Mouse (Mus musculus) retina, adult 2 months (tissue): ENCODE data around the gene Dnajc1.
A peak's percentile ranks its signal among the peaks of the same experiment; 100 is the strongest.

Experiments used
- DNase-seq: peaks from one replicate; pipeline ENCODE4 v3.0.0-alpha.2; 2012; ENCODE audit warnings: low read depth, low spot score

The Dnajc1 gene

DNA sequence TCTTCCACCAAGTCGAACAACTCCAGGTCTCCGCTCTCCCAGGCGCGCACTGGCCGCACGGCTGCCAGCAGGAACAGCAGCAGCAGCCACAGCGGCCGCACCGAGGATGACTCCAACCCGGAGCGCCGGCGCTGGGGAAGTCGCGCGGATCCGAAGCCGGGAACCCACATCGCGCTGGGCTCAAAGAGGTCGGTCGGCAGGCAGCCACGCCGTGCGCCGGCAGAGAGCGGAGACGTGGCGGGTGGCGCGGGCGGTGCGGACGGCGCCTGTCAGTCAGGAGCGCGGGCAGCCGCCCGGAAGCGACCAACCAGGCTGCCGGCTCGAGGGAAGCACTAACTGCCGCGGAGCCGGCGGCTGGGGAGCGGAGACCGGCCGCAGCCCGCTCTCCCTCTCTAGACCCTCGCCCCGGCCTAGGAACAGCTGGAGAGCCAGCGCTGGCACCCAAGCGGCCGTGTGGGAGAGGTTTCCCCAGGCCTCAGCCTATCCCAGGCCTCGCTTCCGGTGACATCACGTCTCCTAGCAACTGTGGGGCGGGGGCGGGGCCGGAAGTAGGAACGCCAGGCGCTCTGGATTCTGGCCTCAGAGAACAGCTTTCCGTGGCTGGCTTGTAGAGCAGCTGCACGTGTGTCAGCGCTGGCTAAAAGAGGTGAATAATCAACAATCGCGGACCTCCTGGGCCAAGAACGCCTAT is at the start of gene Dnajc1:
Gene Dnajc1 (minus strand): TSS at position 500 of the 691 bp plus-strand sequence.
- peak; percentile 89 for DNase-seq

DNA sequence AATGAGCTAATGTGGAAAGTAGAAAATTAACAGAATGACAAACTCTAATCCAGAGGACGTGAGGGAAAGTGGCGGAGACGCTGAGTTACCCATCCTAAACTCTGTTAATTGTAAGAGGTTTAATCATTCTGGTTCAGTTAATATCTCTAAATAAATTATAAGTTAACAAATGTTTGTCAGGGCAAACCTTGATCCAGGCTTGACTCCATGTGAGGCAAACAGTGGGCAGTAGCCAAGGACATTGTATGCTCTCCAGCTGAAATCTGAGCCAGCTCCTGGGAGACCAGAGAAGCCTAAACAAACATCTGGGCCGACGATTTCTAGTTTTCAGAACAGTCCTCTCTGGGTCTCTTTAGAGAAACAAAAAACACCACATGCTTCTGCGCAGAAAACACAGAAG is 49.2 kb upstream of the Dnajc1 start:
- no peak for DNase-seq

- DNase-seq = no peak
Measured at GRCm38 (mm10) chr2:18415242-18415641, 22.6 kb upstream of the Dnajc1 start.

DNA sequence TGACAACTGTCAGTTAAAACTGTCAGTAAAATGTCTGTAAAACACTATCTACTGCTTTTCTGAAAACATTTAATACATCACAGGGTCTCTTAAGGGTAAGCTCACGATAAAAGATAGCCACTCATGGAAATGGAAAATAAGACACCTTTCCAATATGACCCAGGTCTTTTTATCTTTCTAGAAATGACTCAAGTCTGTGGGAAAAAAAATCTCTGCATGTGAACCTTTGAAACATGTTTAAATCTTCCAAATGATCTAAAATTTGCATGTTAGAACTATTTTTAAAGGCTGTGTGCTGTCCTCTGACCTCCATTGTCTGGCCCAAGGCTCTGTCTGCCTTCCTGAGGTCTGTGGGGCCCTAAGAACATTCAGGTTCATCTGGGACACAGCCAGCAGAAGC is 11.0 kb upstream of the Dnajc1 start:
- no peak for DNase-seq

DNA sequence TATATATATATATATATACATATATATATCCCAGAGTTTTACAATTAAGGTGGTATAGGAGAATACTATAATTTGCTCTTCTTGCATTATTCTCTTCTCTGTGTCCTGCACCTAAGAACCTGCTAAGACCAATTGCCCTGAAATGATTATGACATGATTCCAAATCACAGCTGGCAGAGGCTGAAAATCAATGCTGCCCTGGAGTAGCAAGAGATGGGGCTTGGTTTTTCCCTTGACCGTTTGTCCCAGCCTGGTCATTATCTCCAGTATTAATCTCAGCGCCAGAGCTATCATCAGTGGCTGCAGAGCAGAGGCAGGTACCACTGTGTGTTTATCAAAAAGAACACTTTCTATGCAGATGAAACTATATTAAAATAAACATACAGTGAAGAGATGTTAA is 9.1 kb upstream of the Dnajc1 start:
- DNase-seq = no peak

DNA sequence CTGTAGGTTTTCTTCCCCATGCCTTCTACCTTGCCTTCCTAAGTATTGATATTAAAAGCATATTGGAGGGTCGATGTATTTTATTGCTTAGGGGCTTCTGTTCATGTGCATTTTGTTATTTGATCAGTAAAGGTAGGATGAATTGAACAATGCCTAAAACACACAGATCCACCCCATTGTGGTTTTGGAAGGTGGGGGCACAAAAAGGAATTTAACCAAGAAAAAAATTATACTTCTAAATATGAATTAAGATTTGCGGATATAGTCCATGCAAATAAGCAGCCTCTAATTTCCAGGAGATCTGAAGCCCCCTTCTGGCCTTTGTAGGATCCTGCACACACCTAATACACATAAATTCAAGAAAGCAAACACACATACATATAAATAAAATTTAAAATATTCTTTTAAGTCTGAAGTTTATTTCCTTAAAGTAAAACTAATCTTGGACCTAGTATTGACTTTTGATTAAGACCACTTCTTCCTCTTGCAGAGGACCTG is 441 bp upstream of the Dnajc1 start:
- no peak for DNase-seq

DNA sequence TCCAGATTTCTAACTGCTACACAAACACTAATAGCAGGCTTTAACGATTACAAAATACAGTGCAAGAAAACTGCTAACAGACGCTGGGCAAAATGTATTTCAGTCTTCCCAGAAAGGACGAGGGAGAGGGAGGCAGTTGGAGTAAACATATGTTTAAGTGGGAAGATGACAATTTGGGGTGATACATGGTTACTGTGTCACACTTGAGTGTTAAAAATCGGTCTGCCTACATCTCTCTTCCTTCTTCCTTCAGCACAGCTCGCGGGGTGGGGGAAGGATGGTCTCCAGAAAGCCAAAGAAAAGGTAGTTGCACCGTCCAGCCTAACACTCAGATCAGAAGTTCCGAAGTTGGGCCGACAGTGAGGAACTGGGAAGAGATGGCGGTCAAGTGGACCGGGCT is 769 bp downstream of the Dnajc1 start:
- no peak for DNase-seq

GRCm38 (mm10) chr2:18389631-18390030 is 3.0 kb downstream of the Dnajc1 start:
- DNase-seq = no peak

- no peak for DNase-seq
Measured at GRCm38 (mm10) chr2:18381662-18382061, 11.0 kb downstream of the Dnajc1 start.

GRCm38 (mm10) chr2:18372400-18373182 is 20.0 kb downstream of the Dnajc1 start:
- no peak for DNase-seq

DNA sequence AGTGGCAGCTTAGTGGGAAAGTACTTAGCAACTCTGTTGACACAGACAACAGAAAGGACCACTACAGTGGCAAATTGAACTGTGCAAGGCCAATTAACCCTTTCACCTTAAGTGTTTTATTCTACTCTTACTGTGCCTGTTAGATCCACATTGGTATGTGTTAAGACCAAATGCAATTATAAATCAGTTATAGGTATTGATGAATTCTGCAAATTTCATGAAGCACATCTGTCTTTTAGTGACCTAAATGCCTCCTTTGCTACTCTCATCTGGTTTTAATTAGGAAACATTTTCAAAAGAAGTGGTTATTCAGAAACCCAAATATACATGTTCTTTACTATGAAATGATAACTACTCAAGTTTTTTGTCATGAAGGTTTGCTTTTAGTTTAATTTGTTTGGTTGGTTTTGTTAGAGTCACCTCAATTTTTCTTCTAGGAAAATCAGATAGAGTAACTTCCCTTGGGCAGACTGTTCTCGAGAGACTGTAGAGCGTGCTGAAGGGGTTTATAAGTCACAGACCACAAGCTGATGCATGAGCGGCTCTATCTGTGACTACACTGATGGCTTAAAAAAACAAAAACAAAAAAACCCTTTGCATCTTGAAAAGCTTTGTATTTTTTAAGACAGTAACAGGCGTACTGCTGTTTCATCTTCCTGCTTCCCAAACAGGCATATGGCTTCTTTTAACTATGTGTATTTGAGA is 21.7 kb downstream of the Dnajc1 start:
- DNase-seq = no peak

DNA sequence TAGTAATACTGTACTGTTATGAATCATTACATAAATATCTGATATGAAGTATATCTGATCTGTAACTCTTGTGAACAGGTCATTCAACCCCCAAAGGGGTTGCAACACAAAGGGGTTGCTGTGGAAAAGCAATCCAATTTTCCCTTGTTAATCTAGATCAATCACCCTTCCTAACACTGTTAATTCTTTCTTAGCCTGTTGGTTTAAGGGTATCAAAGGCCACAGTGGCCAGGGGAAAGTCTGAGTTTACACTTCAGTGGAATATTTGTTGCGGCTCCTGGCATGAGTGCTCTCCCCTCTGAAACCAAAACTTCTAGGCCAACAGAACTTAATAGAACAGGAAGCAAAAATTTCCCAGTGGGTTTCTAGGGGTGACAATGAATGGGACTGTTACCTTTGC is 28.2 kb downstream of the Dnajc1 start:
- DNase-seq = no peak

DNA sequence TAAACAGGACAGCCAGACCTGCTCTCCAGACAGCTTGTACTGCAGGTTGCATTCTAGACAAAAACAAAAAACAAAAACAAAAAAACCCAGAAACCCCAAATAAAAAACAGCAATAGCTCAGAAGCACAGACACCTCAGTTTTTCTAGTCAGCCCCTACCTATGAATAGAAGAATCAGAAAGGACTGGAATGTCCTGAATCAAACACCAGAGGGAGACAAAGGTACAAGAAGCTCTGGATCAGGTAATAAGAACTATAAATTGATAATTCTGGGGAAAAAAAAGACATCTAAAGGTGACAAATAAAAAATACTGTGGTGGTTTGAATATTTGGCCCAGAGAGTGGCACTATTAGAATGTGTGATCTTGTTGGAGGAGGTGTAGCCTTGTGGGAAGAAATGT is 37.3 kb downstream of the Dnajc1 start:
- DNase-seq = no peak

GRCm38 (mm10) chr2:18352620-18353019 is 40.0 kb downstream of the Dnajc1 start:
- DNase-seq = no peak

GRCm38 (mm10) chr2:18343464-18343863 is 49.2 kb downstream of the Dnajc1 start:
- DNase-seq = no peak

DNA sequence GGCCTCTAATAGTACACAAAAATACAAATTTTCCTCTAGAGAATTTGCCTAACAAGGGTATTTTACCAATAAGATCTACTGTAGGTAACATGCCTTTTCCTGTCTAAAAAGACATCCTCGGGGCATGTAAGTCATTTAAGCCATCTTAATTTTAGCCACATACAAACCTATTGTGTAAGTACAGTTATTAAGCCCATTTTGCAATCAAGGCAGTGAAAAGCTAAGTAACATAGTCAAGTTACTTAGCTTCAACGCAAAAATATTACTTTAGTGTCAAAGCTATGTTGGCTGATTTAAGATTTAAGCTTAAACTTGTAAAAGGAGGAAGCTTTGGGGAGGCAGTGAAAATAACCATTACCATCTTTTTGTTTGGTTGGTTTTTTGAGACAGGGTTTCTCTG is 74.0 kb downstream of the Dnajc1 start:
- DNase-seq = no peak

DNA sequence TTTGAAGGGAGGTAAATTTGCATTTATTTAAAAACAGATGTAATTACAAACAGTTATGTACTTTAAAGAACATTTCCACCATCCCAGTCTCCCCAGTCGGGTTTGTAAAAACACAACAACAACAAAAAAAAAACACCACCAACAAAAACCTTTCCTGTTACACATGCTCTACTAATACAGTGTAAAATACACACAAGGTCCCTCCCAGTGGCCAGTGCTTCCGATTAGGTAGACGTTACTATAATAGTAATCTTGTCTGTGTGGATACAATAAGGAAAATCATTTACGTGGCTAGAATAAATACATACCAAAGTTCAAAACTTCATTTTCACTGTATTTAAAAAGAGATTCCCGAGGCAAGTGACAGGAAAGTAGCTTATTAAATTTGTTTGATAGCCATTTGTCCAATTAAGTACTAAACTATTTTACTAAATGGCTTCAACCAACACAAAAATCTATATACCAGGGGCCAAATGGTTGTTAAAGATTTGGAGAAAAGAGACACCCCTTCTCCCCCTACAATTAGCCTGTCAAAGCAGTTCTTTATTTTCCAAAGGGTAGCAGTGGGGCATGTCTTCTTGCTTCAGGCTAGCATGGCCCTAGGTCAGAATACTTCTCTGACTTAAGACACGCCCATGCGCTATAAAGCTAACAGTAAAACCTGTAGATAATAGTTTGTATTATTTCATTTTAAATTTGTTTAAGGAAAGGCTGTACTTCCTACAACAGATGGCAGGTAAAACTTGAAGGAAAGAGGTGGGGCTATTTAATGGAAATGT is 74.9 kb downstream of the Dnajc1 start:
- DNase-seq = no peak

DNA sequence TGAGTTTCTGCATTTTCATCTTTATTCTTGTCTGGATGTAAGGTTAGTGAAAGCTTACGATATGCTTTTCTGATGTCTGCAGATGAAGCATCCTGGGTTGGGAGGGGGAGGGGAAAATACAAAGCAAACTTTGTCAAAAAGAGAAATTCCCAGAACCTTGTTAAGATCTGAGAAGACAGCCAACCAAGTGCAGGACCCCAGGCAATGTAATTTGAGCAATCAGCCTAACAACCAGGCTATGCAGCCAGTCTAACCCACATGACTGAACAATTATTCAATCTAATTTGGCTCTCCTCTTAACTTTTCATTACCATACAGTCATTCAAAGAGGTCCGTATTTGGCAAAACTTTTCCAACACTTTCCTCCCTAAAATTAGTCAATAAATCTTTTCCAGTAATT is 75.7 kb downstream of the Dnajc1 start:
- DNase-seq = no peak

DNA sequence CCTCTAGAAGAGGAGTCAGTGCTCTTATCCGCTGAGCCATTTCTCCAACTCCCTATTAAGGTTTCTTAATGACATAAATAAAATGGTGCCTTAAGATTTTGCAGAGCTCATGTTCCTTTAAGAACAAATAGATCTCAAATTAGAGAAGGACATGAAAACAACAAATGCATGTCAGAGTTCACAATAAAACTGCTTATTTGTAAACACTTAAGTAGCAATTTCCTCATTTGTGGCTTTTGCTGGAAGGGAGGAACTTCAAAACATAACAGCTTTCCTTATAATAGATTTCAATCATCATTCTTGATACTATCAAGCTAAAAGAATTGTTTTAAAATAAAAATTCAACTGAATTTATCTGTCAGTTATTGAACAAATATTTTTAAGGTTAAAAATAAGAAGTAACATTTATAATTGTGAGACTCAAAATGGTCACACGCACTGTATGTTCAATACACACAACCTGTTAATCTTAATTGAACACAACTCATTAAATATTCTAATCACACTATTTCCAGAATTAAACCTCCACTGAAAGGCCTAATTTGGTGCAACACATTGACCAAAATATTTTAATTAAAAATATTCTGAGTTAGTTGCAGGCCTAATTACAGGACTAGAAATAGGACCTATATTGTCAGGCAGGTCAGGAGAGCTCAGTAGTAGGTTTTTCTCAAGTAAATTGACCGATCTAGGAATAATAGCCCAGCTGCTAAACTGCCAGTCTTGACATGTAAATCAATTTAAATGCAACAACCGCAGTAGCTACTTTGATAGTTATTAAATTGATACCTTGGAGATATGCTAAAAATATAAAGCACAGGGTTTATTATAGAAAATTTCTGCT is 82.1 kb downstream of the Dnajc1 start:
- no peak for DNase-seq

DNA sequence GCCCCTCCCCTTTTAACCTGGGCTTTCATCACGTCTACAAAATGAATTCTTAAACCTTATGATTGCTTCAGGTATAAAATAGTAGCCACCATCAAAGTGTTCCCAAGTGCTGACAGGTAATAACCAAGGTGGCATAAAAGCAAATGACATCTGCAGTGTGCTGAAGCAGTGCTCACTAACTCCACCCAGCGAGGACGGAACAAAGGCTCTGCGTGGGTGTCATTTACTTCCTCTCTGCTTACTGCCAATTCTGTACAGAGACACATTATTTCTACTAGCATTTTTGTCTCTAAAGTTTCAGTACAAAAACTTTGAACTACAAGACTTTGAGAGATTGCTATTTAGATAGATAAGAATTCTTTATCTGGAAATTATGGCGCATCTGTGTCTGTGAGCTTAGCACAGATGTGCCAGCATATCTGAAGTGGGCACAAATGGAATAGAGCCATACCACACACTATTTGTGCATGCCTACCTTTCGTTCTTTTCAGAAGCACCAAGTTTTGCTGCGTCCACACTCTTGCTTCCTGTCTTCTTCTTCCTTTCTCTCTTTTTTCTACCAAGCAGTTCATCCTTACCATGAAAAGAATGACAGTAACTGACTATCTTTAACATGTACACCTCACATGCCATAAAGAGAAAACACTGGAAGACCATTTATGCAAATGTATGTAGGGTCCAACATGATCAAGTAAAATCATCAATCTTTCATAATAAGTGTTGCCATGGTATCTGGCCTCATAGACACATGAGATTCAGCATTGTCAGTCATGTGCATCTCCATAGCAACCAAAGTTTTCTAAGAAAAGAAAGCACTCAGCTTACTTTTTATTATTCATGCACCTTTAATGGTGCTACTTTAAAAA is 85.0 kb downstream of the Dnajc1 start:
- DNase-seq = no peak
